Mouse (Mus musculus): ENCODE measurements around the gene Bspry.

Bspry gene

GRCm38 (mm10) chr4:62480709-62481605, 1.1 kb downstream of the Bspry start:
- DNase-seq (ENCODE audit: low spot score): no peak

GRCm38 (mm10) chr4:62484928-62485327, 5.1 kb downstream of the Bspry start:
- DNase-seq (ENCODE audit: low spot score): no peak

- no peak for DNase-seq (ENCODE audit: low spot score)
Measured at GRCm38 (mm10) chr4:62485450-62486161, 5.8 kb downstream of the Bspry start.

- no peak for DNase-seq (ENCODE audit: low spot score)
Measured at GRCm38 (mm10) chr4:62486162-62486696, 6.4 kb downstream of the Bspry start.

- no peak for DNase-seq (ENCODE audit: low spot score)
Measured at GRCm38 (mm10) chr4:62487172-62487571, 7.3 kb downstream of the Bspry start.

- no peak for DNase-seq (ENCODE audit: low spot score)
Measured at GRCm38 (mm10) chr4:62487914-62488313, 8.1 kb downstream of the Bspry start.

- no peak for DNase-seq (ENCODE audit: low spot score)
Measured at GRCm38 (mm10) chr4:62492682-62493081, 12.8 kb downstream of the Bspry start.

GRCm38 (mm10) chr4:62494230-62494629, 14.4 kb downstream of the Bspry start:
- no peak for DNase-seq (ENCODE audit: low spot score)

- no peak for DNase-seq (ENCODE audit: low spot score)
Measured at GRCm38 (mm10) chr4:62495946-62496345, 16.1 kb downstream of the Bspry start.

- peak; percentile 81 for DNase-seq (ENCODE audit: low spot score)
Measured at GRCm38 (mm10) chr4:62496815-62497214, 17.0 kb downstream of the Bspry start.

- no peak for DNase-seq (ENCODE audit: low spot score)
Measured at GRCm38 (mm10) chr4:62500799-62501198, 20.9 kb downstream of the Bspry start.

- DNase-seq (ENCODE audit: low spot score): no peak
Measured at GRCm38 (mm10) chr4:62501534-62501933, 21.7 kb downstream of the Bspry start.

GRCm38 (mm10) chr4:62501964-62502732, 22.3 kb downstream of the Bspry start:
- peak; percentile 93 for DNase-seq (ENCODE audit: low spot score)

- no peak for DNase-seq (ENCODE audit: low spot score)
Measured at GRCm38 (mm10) chr4:62502969-62503368, 23.1 kb downstream of the Bspry start.

- no peak for DNase-seq (ENCODE audit: low spot score)
Measured at GRCm38 (mm10) chr4:62503374-62503970, 23.6 kb downstream of the Bspry start, which contains the start of gene Hdhd3. Gene Hdhd3 (minus strand): TSS chr4:62503467.

- no peak for DNase-seq (ENCODE audit: low spot score)
Measured at GRCm38 (mm10) chr4:62505991-62506390, 26.1 kb downstream of the Bspry start.

- DNase-seq (ENCODE audit: low spot score): no peak
Measured at GRCm38 (mm10) chr4:62506798-62507197, 26.9 kb downstream of the Bspry start.

GRCm38 (mm10) chr4:62508839-62509238, 29.0 kb downstream of the Bspry start:
- DNase-seq (ENCODE audit: low spot score): no peak

GRCm38 (mm10) chr4:62509946-62510345, 30.1 kb downstream of the Bspry start:
- peak; percentile 82 for DNase-seq (ENCODE audit: low spot score)

- DNase-seq (ENCODE audit: low spot score): no peak
Measured at GRCm38 (mm10) chr4:62513998-62514506, 34.2 kb downstream of the Bspry start.

- DNase-seq (ENCODE audit: low spot score): no peak
Measured at GRCm38 (mm10) chr4:62514995-62515394, 35.1 kb downstream of the Bspry start.

Data from testis, postnatal 10 days (tissue).